Mouse (Mus musculus) neural tube, embryonic 13.5 days (tissue): ENCODE results near the gene Cyp2b23. TPM values are rescaled to one million over a fixed set of nuclear protein-coding genes. Genes with fewer than 3 reads are reported as not detected.
"Not testable (repeated sequence)": the region's sequence is repeated elsewhere in the genome, so short reads cannot be mapped to it uniquely, and the experiment has no call there.

ENCODE experiments used
- ATAC-seq: fragments of 200-750 bp; cut with Nextera tagmentation; 2 replicates; pipeline ENCODE4 v1.8.0; 2017; ENCODE audit warnings: low read depth, mild to moderate bottlenecking, moderate TSS enrichment, moderate library complexity
- H3K27ac ChIP-seq: fragments of 300-500 bp; sonication (generic); replicated peaks from 2 replicates; pipeline ENCODE4 v1.5.1; 2015; ENCODE audit warnings: moderate library complexity, mild to moderate bottlenecking, inconsistent platforms
- H3K27me3 ChIP-seq: fragments of 300-500 bp; sonication (generic); 2 replicates; pipeline ENCODE4 v1.6.1; 2015; ENCODE audit warnings: mild to moderate bottlenecking, inconsistent platforms
- H3K36me3 ChIP-seq: fragments of 300-500 bp; sonication (generic); 2 replicates; pipeline ENCODE4 v1.6.1; 2015; ENCODE audit warnings: mild to moderate bottlenecking, inconsistent platforms
- H3K4me1 ChIP-seq: fragments of 300-500 bp; sonication (generic); replicated peaks from 2 replicates; pipeline ENCODE4 v1.6.1; 2015; ENCODE audit warnings: inconsistent platforms
- H3K4me2 ChIP-seq: fragments of 300-500 bp; sonication (generic); 2 replicates; pipeline ENCODE4 v1.6.1; 2015; ENCODE audit warnings: inconsistent platforms, mild to moderate bottlenecking, moderate library complexity
- H3K4me3 ChIP-seq: fragments of 300-500 bp; sonication (generic); 2 replicates; pipeline ENCODE4 v1.5.1; 2015; ENCODE audit warnings: mild to moderate bottlenecking, inconsistent platforms
- H3K9ac ChIP-seq: fragments of 300-500 bp; sonication (generic); 2 replicates; pipeline ENCODE4 v1.6.1; 2015; ENCODE audit warnings: moderate library complexity, mild to moderate bottlenecking, inconsistent platforms
- H3K9me3 ChIP-seq: fragments of 300-500 bp; sonication (generic); 2 replicates; pipeline ENCODE4 v1.6.1; 2016; ENCODE audit warnings: inconsistent platforms
- WGBS: fragments of 180-500 bp; shearing (Covaris S2); methylation state at CpG from one replicate; pipeline ENCODE4 v1.1.7; 2015; 5-methylcytosine and 5-hydroxymethylcytosine counted together
- polyA plus RNA-seq: library from polyadenylated mRNA; unstranded; fragments of >200 nt; fragmentation: Nextera tagmentation; extraction: Ambion mirVana; gene quantifications from 2 replicates; pipeline ENCODE4 v1.2.1, GENCODE M21; 2015

Cyp2b23 gene
- not detected in 2 replicates for polyA plus RNA-seq

- 78% methylated on average over 4 of the region's 4 CpGs for WGBS
Measured at GRCm38 (mm10) chr7:26686337-26686736, at the start of gene Cyp2b23. Cyp2b23 (minus strand) TSS chr7:26686437.

GRCm38 (mm10) chr7:26711061-26711460 lies 24.8 kb upstream of the Cyp2b23 start:
- Histone ChIP-seq H3K36me3 (no peaks in the 10 kb centered on the region), H3K27me3 (no peaks in the 10 kb centered on the region), H3K9ac (no peak overlapping the region), H3K9me3 (peaks cover 7% of the 10 kb centered on the region; the same call in 1 of the 2 replicates), H3K4me1 (no peaks in the 10 kb centered on the region), H3K27ac (no peak overlapping the region), H3K4me3 (no peak overlapping the region), H3K4me2 (no peak overlapping the region)
- ATAC-seq: no peak
- WGBS: 91% methylated on average over 11 of the region's 11 CpGs

More at GRCm38 (mm10) chr7:26686337-26686736, at the start of gene Cyp2b23:
- Histone ChIP-seq H3K9me3 (0 out of 2 replicates have a peak, but pooled peaks cover 2% of the 10 kb centered on the region), H3K4me3 (no peak within 1 kb of the TSS), H3K4me1 (no peaks in the 10 kb centered on the region), H3K36me3 (no peaks in the 10 kb centered on the region), H3K27ac (no peak within 1 kb of the TSS), H3K4me2 (no peak within 1 kb of the TSS), H3K9ac (no peak within 1 kb of the TSS), H3K27me3 (no peaks in the 10 kb centered on the region)
- no peak for ATAC-seq

GRCm38 (mm10) chr7:26707061-26707460 lies 20.8 kb upstream of the Cyp2b23 start:
- H3K27ac ChIP-seq: no peak overlapping the region
- no peaks in the 10 kb centered on the region for H3K9me3 ChIP-seq
- H3K27me3 ChIP-seq: no peaks in the 10 kb centered on the region
- no peaks in the 10 kb centered on the region for H3K36me3 ChIP-seq
- no peak for ATAC-seq
- H3K4me2 ChIP-seq: no peak overlapping the region
- WGBS: 35% methylated on average over 11 of the region's 11 CpGs
- no peak overlapping the region for H3K4me3 ChIP-seq
- no peak overlapping the region for H3K9ac ChIP-seq
- no peaks in the 10 kb centered on the region for H3K4me1 ChIP-seq

GRCm38 (mm10) chr7:26706191-26706590 lies 20.0 kb upstream of the Cyp2b23 start:
- H3K4me1 ChIP-seq, H3K9me3 ChIP-seq, H3K27me3 ChIP-seq, H3K9ac ChIP-seq, H3K4me2 ChIP-seq, H3K36me3 ChIP-seq, H3K4me3 ChIP-seq, H3K27ac ChIP-seq, ATAC-seq: not testable (repeated sequence)
- 34% methylated on average over 6 of the region's 6 CpGs for WGBS

GRCm38 (mm10) chr7:26700151-26700550 lies 13.9 kb upstream of the Cyp2b23 start:
- ATAC-seq: no peak
- H3K36me3 ChIP-seq: no peaks in the 10 kb centered on the region
- no peak overlapping the region for H3K27ac ChIP-seq
- no peak overlapping the region for H3K4me2 ChIP-seq
- H3K27me3 ChIP-seq: no peaks in the 10 kb centered on the region
- no peak overlapping the region for H3K4me3 ChIP-seq
- no peaks in the 10 kb centered on the region for H3K9me3 ChIP-seq
- no peaks in the 10 kb centered on the region for H3K4me1 ChIP-seq
- H3K9ac ChIP-seq: no peak overlapping the region
- 81% methylated on average over 4 of the region's 4 CpGs for WGBS

GRCm38 (mm10) chr7:26685713-26686112 lies 524 bp downstream of the Cyp2b23 start:
- 73% methylated on average over 2 of the region's 2 CpGs for WGBS

GRCm38 (mm10) chr7:26667466-26667865 lies 18.8 kb downstream of the Cyp2b23 start:
- not testable (repeated sequence) for H3K27ac ChIP-seq, H3K27me3 ChIP-seq, H3K4me1 ChIP-seq, H3K9ac ChIP-seq, ATAC-seq, H3K4me2 ChIP-seq, H3K4me3 ChIP-seq, H3K9me3 ChIP-seq, H3K36me3 ChIP-seq
- 32% methylated on average over 2 of the region's 2 CpGs for WGBS

More at GRCm38 (mm10) chr7:26685713-26686112, 524 bp downstream of the Cyp2b23 start:
- Histone ChIP-seq H3K27ac (no peak overlapping the region), H3K36me3 (no peaks in the 10 kb centered on the region), H3K4me3 (no peak overlapping the region), H3K9me3 (0 out of 2 replicates have a peak, but pooled peaks cover 2% of the 10 kb centered on the region), H3K4me1 (no peaks in the 10 kb centered on the region), H3K9ac (no peak overlapping the region), H3K4me2 (no peak overlapping the region), H3K27me3 (no peaks in the 10 kb centered on the region)
- no peak for ATAC-seq

- no peaks in the 10 kb centered on the region for H3K36me3 ChIP-seq
- H3K27me3 ChIP-seq: no peaks in the 10 kb centered on the region
- no peaks in the 10 kb centered on the region for H3K4me1 ChIP-seq
- H3K4me3 ChIP-seq: no peak overlapping the region
- 84% methylated on average over 5 of the region's 5 CpGs for WGBS
- peaks cover 13% of the 10 kb centered on the region for H3K9me3 ChIP-seq
- no peak overlapping the region for H3K4me2 ChIP-seq
- no peak for ATAC-seq
- no peak overlapping the region for H3K27ac ChIP-seq
- no peak overlapping the region for H3K9ac ChIP-seq
Measured at GRCm38 (mm10) chr7:26666011-26666410, 20.2 kb downstream of the Cyp2b23 start.

- H3K9ac ChIP-seq: not testable (repeated sequence)
- 86% methylated on average over 1 of the region's 1 CpGs for WGBS
Measured at GRCm38 (mm10) chr7:26618364-26618763, 67.9 kb downstream of the Cyp2b23 start, which contains the start of gene Vmn1r185. Vmn1r185 (minus strand) TSS chr7:26618464.

More at GRCm38 (mm10) chr7:26618364-26618763, 67.9 kb downstream of the Cyp2b23 start, which contains the start of gene Vmn1r185:
- H3K4me1 ChIP-seq, H3K4me3 ChIP-seq, H3K27me3 ChIP-seq, H3K9me3 ChIP-seq, H3K36me3 ChIP-seq, H3K4me2 ChIP-seq, ATAC-seq, H3K27ac ChIP-seq: not testable (repeated sequence)

Other genes with a start within 250 kb of the Cyp2b23 start
- gene Nlrp9a, start 151.4 kb downstream of the Cyp2b23 start, polyA plus RNA-seq: not detected in 2 replicates
- gene Vmn1r185, start 68.0 kb downstream of the Cyp2b23 start, polyA plus RNA-seq: not detected in 2 replicates
- 0.22 and 0.42 TPM in 2 replicates for gene Cyp2b19, start 70.7 kb upstream of the Cyp2b23 start, polyA plus RNA-seq
- not detected in 2 replicates for gene Cyp2g1, start 122.5 kb upstream of the Cyp2b23 start, polyA plus RNA-seq
- gene Cyp2a5, start 148.9 kb upstream of the Cyp2b23 start, polyA plus RNA-seq: not detected in 2 replicates